Mouse (Mus musculus): ENCODE measurements at regions not wholly inside any gene's neighbourhood (a gene's known extent, or its start where the extent isn't known, plus 50 kb on each side); places are given as distances from the start of the nearest gene placed in this dataset.

DNA sequence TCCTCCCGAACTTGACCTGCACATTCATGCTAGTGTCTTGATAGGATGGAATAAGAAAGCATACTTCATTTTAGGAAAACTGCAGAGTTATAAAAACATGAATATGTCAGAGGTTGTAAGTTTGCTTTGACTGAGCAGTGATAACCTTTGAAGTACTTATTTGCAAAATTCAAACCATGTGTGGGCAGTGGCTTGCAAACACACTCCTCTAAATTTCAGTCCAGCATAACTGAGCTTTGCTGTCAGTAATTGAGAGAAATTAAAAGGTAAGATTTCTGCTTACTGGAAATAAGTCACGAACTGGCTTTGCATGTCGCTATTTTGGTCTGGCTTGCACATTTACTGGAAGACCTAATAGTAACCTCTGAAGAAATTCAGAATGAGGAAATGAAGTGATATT, 1409.1 kb upstream of the Flrt2 start:
- WGBS, result 93% methylated on average over 3 of the region's 3 CpGs

DNA sequence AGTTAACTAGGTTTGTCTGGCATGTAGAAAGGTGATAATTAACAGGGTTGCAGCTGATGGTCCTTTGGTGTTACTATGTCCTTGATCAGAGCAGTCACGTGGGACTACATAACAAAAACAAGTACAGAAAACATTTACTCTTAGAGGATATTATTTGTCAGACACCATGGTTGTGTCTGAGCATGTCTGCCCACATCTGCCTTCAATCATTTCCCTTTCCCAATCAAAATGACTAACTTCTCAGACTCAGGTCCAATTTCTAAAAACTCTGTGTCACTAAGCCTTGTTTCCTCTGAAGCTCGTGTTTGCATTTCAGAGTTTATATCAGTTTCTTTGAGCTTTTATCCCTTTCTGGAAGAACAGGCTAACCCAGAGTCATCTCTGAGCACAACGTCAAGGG, 1408.5 kb upstream of the Flrt2 start:
- Histone ChIP-seq H3K4me1 (ENCODE audit: control insufficient read depth, insufficient read depth, low read length) (no peaks in the 10 kb centered on the region), H3K27ac (ENCODE audit: insufficient read depth, low read length) (no peak overlapping the region), H3K27me3 (ENCODE audit: control insufficient read depth, insufficient read depth, low read length) (no peaks in the 10 kb centered on the region), H3K4me3 (replicated peaks; ENCODE audit: insufficient read depth, low read depth, low read length) (no peak overlapping the region)
- 82% methylated on average over 3 of the region's 3 CpGs for WGBS
- TF ChIP-seq POLR2A (IDR thresholded peaks at IDR 0.05; ENCODE audit: borderline replicate concordance, insufficient read depth, low read length), result no peak
- no peak for TF ChIP-seq CTCF (IDR thresholded peaks at IDR 0.05; ENCODE audit: borderline replicate concordance, insufficient read depth, low read depth, low read length)
- no peak for DNase-seq

More for the DNA sequence above, 1409.1 kb upstream of the Flrt2 start:
- no peak for DNase-seq
- Histone ChIP-seq H3K4me1 (ENCODE audit: control insufficient read depth, insufficient read depth, low read length) (no peaks in the 10 kb centered on the region), H3K27me3 (ENCODE audit: control insufficient read depth, insufficient read depth, low read length) (no peaks in the 10 kb centered on the region), H3K4me3 (replicated peaks; ENCODE audit: insufficient read depth, low read depth, low read length) (no peak overlapping the region), H3K27ac (ENCODE audit: insufficient read depth, low read length) (no peak overlapping the region)
- TF ChIP-seq CTCF (IDR thresholded peaks at IDR 0.05; ENCODE audit: borderline replicate concordance, insufficient read depth, low read depth, low read length) (no peak), POLR2A (IDR thresholded peaks at IDR 0.05; ENCODE audit: borderline replicate concordance, insufficient read depth, low read length) (no peak)

DNA sequence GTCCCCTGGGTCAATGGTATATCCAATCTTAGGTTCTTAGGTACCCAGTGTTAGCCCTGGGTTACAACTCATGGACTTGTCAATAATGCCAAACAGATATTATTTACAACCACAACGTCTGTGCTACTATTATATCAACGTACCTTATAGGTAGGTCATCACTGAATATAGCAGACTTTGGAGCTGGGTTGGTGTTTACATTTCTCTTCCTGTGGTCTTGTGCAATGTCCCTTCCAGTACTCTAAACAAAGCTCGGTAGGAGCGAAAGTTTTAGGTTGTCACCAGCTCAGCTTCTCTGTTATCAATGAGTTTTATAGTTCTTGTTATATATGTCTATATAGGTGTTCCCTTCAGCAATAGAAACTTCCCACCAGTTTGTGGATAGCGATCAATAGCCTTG, 1394.2 kb upstream of the Flrt2 start:
- TF ChIP-seq CTCF (IDR thresholded peaks at IDR 0.05; ENCODE audit: borderline replicate concordance, insufficient read depth, low read depth, low read length) (no peak), POLR2A (IDR thresholded peaks at IDR 0.05; ENCODE audit: borderline replicate concordance, insufficient read depth, low read length) (no peak)
- 92% methylated on average over 5 of the region's 5 CpGs for WGBS

DNA sequence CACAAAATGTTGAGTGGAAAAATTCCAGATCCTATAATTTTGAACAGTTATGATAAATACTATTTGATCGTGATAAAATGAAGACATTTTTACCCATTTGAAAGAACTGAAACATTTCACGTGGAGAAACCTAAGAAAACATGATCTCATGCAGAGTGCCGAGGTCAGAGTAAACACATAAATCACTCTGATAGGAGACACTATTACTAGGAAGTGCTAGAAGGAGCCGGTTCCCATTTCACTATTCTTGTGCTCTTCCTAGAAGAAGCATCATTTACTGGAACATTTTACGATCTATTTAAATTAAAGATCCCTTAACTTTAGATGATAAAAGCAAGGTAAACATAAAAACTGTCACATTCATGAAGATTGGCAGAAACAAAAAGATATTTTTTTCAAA, 1359.7 kb upstream of the Flrt2 start:
- DNase-seq, result no peak
- no peak overlapping the region for H3K4me3 ChIP-seq (replicated peaks; ENCODE audit: insufficient read depth, low read depth, low read length)
- WGBS, result 87% methylated on average over 5 of the region's 5 CpGs
- no peaks in the 10 kb centered on the region for H3K27me3 ChIP-seq (ENCODE audit: control insufficient read depth, insufficient read depth, low read length)
- no peak overlapping the region for H3K27ac ChIP-seq (ENCODE audit: insufficient read depth, low read length)
- no peaks in the 10 kb centered on the region for H3K4me1 ChIP-seq (ENCODE audit: control insufficient read depth, insufficient read depth, low read length)
- no peak for TF ChIP-seq CTCF (IDR thresholded peaks at IDR 0.05; ENCODE audit: borderline replicate concordance, insufficient read depth, low read depth, low read length)
- no peak for TF ChIP-seq POLR2A (IDR thresholded peaks at IDR 0.05; ENCODE audit: borderline replicate concordance, insufficient read depth, low read length)

More for the DNA sequence above, 1394.2 kb upstream of the Flrt2 start:
- Histone ChIP-seq H3K4me3 (replicated peaks; ENCODE audit: insufficient read depth, low read depth, low read length) (no peak overlapping the region), H3K4me1 (ENCODE audit: control insufficient read depth, insufficient read depth, low read length) (no peaks in the 10 kb centered on the region), H3K27ac (ENCODE audit: insufficient read depth, low read length) (no peak overlapping the region), H3K27me3 (ENCODE audit: control insufficient read depth, insufficient read depth, low read length) (no peaks in the 10 kb centered on the region)
- no peak for DNase-seq

DNA sequence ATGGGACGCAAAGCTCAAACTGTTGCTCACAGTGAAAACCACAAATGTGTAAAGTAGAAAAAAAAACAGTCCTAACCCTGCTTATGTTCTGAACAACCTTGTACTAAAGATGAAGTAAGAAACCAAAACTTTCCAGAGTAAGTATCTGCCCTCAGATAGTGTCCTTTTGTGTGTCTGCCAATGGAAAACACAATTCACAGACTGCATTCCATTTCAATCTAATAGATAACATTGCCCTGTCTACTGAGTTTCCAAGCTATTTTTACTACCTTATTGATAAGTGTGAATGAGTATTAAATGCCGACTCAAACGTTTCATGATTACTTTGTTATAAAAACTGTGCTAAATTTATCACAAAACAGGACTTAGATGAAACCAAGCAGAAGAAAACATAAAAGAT, 1357.4 kb upstream of the Flrt2 start:
- Histone ChIP-seq H3K4me3 (replicated peaks; ENCODE audit: insufficient read depth, low read depth, low read length) (no peak overlapping the region), H3K27me3 (ENCODE audit: control insufficient read depth, insufficient read depth, low read length) (no peaks in the 10 kb centered on the region), H3K4me1 (ENCODE audit: control insufficient read depth, insufficient read depth, low read length) (no peaks in the 10 kb centered on the region), H3K27ac (ENCODE audit: insufficient read depth, low read length) (no peak overlapping the region)
- no peak for DNase-seq
- WGBS, result 90% methylated on average over 3 of the region's 3 CpGs
- TF ChIP-seq CTCF (IDR thresholded peaks at IDR 0.05; ENCODE audit: borderline replicate concordance, insufficient read depth, low read depth, low read length) (no peak), POLR2A (IDR thresholded peaks at IDR 0.05; ENCODE audit: borderline replicate concordance, insufficient read depth, low read length) (no peak)

DNA sequence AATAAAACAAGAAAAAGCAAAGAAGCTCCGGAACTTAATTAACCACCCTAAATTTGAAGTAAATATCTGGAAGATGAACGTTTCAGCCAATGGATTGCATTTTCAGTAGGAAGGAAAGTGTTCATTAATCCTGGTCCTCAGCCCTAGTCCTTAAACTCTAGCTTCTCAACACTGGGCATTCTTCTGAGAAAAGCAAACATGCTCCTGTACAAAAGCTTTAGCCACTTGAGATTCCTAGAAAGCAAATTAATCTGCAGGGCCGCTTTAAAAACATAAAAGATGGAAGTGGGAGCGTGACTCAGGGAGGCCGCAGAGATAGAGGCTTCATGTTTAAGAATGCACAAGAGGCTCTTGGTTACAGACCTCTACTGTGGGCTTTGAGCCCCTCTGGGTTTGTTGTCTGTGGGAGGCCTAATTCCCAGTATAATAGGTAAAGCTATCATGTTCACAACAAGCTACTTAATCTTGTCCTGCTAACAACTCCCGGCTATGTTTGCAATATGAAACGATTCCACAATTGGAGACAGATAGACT, 1342.3 kb upstream of the Flrt2 start:
- no peaks in the 10 kb centered on the region for H3K27me3 ChIP-seq (ENCODE audit: control insufficient read depth, insufficient read depth, low read length)
- no peak for TF ChIP-seq POLR2A (IDR thresholded peaks at IDR 0.05; ENCODE audit: borderline replicate concordance, insufficient read depth, low read length)
- TF ChIP-seq CTCF (IDR thresholded peaks at IDR 0.05; ENCODE audit: borderline replicate concordance, insufficient read depth, low read depth, low read length), result no peak
- H3K4me3 ChIP-seq (replicated peaks; ENCODE audit: insufficient read depth, low read depth, low read length), result no peak overlapping the region
- H3K4me1 ChIP-seq (ENCODE audit: control insufficient read depth, insufficient read depth, low read length), result no peaks in the 10 kb centered on the region
- DNase-seq, result no peak
- no peak overlapping the region for H3K27ac ChIP-seq (ENCODE audit: insufficient read depth, low read length)
- 62% methylated on average over 7 of the region's 7 CpGs for WGBS

DNA sequence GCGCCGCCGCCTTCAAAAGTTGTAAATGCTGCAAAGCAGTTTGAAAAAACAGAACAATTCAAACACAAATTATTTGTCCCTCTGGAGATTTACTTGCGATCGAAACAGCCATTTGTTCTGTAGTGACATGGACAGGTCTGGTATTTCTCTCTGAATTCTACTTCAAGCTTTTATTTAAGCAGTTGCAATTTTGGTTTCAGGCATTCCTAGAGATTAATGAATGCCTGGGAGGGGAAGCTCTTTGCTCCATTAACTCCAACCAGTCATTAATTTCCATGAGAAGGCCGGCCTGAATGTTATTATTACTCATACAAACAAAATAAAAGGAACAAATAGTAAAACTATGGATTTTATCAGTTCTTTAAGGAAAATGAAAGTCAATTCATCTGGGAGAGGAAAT, 1327.8 kb upstream of the Flrt2 start:
- no peak for DNase-seq
- TF ChIP-seq CTCF (IDR thresholded peaks at IDR 0.05; ENCODE audit: borderline replicate concordance, insufficient read depth, low read depth, low read length), result no peak
- no peak for TF ChIP-seq POLR2A (IDR thresholded peaks at IDR 0.05; ENCODE audit: borderline replicate concordance, insufficient read depth, low read length)
- Histone ChIP-seq H3K27ac (ENCODE audit: insufficient read depth, low read length) (no peak overlapping the region), H3K27me3 (ENCODE audit: control insufficient read depth, insufficient read depth, low read length) (no peaks in the 10 kb centered on the region), H3K4me3 (replicated peaks; ENCODE audit: insufficient read depth, low read depth, low read length) (no peak overlapping the region), H3K4me1 (ENCODE audit: control insufficient read depth, insufficient read depth, low read length) (no peaks in the 10 kb centered on the region)
- WGBS, result 90% methylated on average over 6 of the region's 6 CpGs

DNA sequence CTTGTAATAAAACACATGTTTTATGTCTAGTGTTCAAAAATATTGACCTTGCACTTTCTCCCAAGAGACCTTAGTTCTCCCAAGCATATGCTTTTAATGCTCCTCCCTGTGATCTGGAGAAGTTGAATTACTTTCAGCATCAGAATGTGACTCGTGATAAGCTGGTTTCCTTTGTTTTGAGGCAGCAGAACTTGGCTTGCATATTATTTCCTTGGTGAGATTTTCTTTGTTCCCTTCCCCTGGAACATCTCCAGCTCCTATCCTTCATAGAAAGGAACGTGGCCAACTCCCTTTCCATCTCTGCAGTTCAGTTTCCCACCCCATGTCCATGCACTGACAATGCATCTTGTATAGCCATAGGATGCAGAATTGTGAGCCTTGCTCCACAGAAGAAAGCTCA, 1292.0 kb upstream of the Flrt2 start:
- no peak for TF ChIP-seq POLR2A (IDR thresholded peaks at IDR 0.05; ENCODE audit: borderline replicate concordance, insufficient read depth, low read length)
- TF ChIP-seq CTCF (IDR thresholded peaks at IDR 0.05; ENCODE audit: borderline replicate concordance, insufficient read depth, low read depth, low read length), result no peak
- no peak for DNase-seq
- Histone ChIP-seq H3K4me1 (ENCODE audit: control insufficient read depth, insufficient read depth, low read length) (no peaks in the 10 kb centered on the region), H3K27me3 (ENCODE audit: control insufficient read depth, insufficient read depth, low read length) (no peaks in the 10 kb centered on the region), H3K27ac (ENCODE audit: insufficient read depth, low read length) (no peak overlapping the region), H3K4me3 (replicated peaks; ENCODE audit: insufficient read depth, low read depth, low read length) (no peak overlapping the region)
- 9% methylated on average over 2 of the region's 2 CpGs for WGBS

Data from cerebellum, adult 2 months (tissue).